Mouse (Mus musculus) erythroblast, embryonic 14.5 days (primary cell): Measurements from ENCODE around the gene Carmil2. TPM values are rescaled to one million over a fixed set of nuclear protein-coding genes. Genes with fewer than 3 reads are reported as not detected.

Source experiments
- H3K27me3 ChIP-seq: 2 replicates; pipeline ENCODE4 v1.6.1; 2012; ENCODE audit warnings: inconsistent platforms; ENCODE audit not compliant: control insufficient read depth
- H3K36me3 ChIP-seq: 2 replicates; pipeline ENCODE4 v1.6.1; 2012; ENCODE audit warnings: mild to moderate bottlenecking, inconsistent platforms; ENCODE audit not compliant: control insufficient read depth
- H3K4me1 ChIP-seq: 2 replicates; pipeline ENCODE4 v1.6.1; 2012; ENCODE audit warnings: inconsistent platforms; ENCODE audit not compliant: control insufficient read depth
- H3K4me3 ChIP-seq: replicated peaks from 2 replicates; pipeline ENCODE3; 2012; ENCODE audit warnings: moderate library complexity, mild to moderate bottlenecking, inconsistent platforms
- H3K9me3 ChIP-seq: 2 replicates; pipeline ENCODE4 v1.6.1; 2012; ENCODE audit warnings: low read length, inconsistent platforms, mixed read lengths; ENCODE audit not compliant: control insufficient read depth
- GATA1 ChIP-seq: IDR thresholded peaks from 2 replicates; pipeline ENCODE4 v1.6.1; 2012; ENCODE audit warnings: low read length, inconsistent platforms, mixed read lengths
- TAL1 ChIP-seq: IDR thresholded peaks from 3 replicates; pipeline ENCODE4 v1.6.1; 2012; ENCODE audit warnings: low read length, inconsistent platforms, mixed read lengths
- polyA plus RNA-seq: library from polyadenylated mRNA; stranded (reverse); fragments of >175 nt; gene quantifications from 2 replicates; pipeline ENCODE4 v1.2.3, GENCODE M21; 2012

The Carmil2 gene
- polyA plus RNA-seq, 1 experiment, result 4.2 TPM

DNA sequence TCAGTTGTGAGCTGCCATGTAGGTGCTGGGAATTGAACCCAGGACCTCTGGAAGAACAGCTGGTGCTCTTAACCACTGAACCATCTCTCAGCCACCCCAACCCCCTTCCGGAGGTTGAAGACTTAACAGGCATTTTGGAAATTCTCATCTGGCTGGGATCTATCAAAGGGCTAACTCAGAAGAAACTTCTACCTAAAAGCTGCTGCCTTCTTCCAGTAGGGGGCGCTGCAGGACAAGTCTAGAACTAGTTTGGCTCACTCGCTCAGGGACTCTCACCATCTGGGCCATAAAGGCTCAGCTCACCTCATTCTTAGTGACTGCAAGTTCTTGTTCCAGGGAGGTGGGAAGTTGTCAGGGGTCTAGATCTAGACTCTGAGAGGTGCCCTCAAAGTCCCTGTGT lies 28.1 kb downstream of the Carmil2 start:
- H3K4me3 ChIP-seq, result no peak overlapping the region
- H3K36me3 ChIP-seq, result no peaks in the 10 kb centered on the region
- H3K27me3 ChIP-seq, result no peaks in the 10 kb centered on the region
- TF ChIP-seq GATA1 (no peak), TAL1 (no peak)
- peaks cover 7% of the 10 kb centered on the region; the same call in 1 of the 2 replicates for H3K4me1 ChIP-seq
- no peaks in the 10 kb centered on the region for H3K9me3 ChIP-seq

DNA sequence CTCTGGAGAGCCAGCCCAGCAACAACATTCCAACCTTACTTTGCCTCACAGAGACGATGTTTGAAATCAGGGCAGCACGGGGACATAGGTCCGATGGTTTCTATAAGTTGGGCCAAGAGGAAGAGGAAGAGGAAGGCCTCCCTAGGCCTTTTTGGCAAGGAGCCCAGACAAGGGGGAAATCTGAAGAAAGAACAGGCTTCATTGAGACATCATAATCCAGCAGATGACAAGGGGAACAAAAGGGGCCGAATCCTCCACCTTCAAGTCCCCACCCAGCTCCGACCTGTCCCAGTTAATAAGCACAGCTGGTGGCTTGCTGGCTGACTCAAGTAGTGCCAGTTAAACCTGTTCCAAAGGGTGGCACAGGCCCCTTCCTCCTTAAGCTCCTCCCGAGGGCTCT lies 29.0 kb downstream of the Carmil2 start:
- no peaks in the 10 kb centered on the region for H3K9me3 ChIP-seq
- TF ChIP-seq GATA1 (no peak), TAL1 (no peak)
- H3K4me1 ChIP-seq, result peaks cover 7% of the 10 kb centered on the region; the same call in 1 of the 2 replicates
- H3K36me3 ChIP-seq, result no peaks in the 10 kb centered on the region
- no peak overlapping the region for H3K4me3 ChIP-seq
- H3K27me3 ChIP-seq, result no peaks in the 10 kb centered on the region

DNA sequence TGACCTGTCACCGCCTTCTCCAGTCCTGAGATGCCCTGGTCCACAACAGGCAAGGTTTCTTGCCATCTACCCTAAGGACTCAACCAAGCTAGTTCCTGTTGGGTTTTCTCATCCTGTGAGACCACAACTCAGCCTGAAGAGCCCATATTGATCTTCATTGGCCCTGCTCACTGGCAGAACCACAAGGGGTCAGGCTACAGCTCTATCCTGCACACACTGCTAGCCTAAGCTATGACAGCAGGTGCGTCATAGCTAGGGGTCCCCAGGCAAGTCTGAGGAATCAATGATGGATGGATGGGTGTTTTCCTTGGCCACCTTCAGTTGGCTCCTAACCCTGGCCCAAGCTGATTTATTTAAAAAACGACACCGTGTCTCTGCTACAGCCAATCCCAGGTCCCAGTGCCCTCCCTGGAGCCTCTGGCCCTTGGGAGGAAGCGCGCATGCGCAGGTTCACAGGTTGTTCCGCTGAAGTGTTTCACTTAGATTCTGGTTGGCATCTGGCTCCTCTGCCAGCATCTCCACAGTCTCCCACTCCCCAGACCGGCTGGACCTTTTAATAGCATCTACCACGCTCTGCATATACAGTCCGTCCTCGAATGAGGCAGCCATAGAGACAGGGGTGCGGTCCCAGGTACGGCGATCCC lies 30.4 kb downstream of the Carmil2 start:
- Histone ChIP-seq H3K4me3 (no peak overlapping the region), H3K27me3 (no peaks in the 10 kb centered on the region), H3K36me3 (no peaks in the 10 kb centered on the region), H3K4me1 (peaks cover 7% of the 10 kb centered on the region; the same call in 1 of the 2 replicates), H3K9me3 (no peaks in the 10 kb centered on the region)
- TF ChIP-seq TAL1 (no peak), GATA1 (no peak)

DNA sequence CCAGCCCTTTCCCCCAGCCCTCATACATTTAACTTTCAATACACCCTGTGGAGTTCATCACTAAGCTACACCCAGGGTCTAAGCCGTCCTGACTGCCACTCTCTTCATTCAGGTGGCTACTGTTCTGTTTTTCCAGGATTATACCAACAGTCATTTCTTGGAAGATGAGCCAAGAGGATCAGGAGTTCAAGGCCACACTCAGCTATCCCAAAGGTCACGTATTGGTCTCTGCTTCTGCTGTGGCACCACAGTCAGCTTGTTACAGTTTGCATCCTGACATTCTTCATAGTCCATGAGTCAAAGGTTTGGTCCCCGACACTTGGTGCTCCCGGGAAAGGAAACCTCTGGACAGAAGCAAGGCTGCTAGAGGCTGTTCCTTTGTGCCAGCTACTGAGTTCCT lies 33.6 kb downstream of the Carmil2 start:
- no peak for TF ChIP-seq GATA1
- TF ChIP-seq TAL1, result no peak
- Histone ChIP-seq H3K9me3 (no peaks in the 10 kb centered on the region), H3K4me1 (peaks cover 3% of the 10 kb centered on the region; the same call in 1 of the 2 replicates), H3K27me3 (no peaks in the 10 kb centered on the region), H3K36me3 (no peaks in the 10 kb centered on the region), H3K4me3 (no peak overlapping the region)

DNA sequence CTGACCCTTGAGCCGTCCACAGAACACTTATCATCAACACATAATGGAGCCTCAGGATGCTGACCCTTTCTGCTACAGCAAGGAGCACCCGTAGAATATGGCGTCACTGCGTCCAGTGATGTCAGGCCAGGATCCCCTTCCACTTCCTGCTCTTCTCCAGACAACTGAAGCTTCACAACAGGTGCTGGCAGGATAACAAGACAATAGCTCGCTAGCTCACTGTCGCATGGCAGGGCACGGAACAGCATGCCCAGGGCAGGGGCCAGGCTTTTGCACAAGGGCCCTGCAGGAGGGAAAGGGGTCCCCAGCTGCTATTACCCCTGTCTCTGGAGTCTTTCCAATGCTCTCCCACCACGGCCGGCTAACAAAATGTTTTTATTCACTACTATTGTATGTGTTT lies 36.8 kb downstream of the Carmil2 start:
- peaks cover 2% of the 10 kb centered on the region; the same call in 1 of the 2 replicates for H3K27me3 ChIP-seq
- H3K4me3 ChIP-seq, result no peak overlapping the region
- no peaks in the 10 kb centered on the region for H3K9me3 ChIP-seq
- peaks cover 2% of the 10 kb centered on the region; the same call in 1 of the 2 replicates for H3K36me3 ChIP-seq
- H3K4me1 ChIP-seq, result peaks cover 9% of the 10 kb centered on the region
- TF ChIP-seq GATA1, result no peak
- TF ChIP-seq TAL1, result no peak

DNA sequence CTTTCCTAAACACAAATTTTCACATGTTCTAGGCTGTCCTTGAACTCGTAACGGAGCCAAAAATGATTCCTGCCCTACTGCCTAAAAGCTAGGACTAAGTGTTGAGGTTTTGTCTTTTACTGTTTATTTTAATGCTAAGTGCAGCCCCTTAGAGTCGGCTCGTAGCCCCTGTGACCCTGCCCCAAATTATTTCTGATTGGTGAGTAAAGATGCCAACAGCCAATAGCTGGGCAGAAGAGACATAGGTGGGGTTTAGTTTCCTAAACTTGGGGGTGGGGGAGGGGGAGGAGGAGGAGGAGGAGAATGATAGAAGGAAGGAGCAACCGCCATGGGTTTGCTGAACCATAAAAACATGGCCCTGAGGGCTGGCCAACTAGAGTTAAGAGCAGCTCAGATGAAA lies 39.7 kb downstream of the Carmil2 start:
- Histone ChIP-seq H3K9me3 (no peaks in the 10 kb centered on the region), H3K4me1 (peaks cover 6% of the 10 kb centered on the region), H3K27me3 (peaks cover 2% of the 10 kb centered on the region; the same call in 1 of the 2 replicates)

DNA sequence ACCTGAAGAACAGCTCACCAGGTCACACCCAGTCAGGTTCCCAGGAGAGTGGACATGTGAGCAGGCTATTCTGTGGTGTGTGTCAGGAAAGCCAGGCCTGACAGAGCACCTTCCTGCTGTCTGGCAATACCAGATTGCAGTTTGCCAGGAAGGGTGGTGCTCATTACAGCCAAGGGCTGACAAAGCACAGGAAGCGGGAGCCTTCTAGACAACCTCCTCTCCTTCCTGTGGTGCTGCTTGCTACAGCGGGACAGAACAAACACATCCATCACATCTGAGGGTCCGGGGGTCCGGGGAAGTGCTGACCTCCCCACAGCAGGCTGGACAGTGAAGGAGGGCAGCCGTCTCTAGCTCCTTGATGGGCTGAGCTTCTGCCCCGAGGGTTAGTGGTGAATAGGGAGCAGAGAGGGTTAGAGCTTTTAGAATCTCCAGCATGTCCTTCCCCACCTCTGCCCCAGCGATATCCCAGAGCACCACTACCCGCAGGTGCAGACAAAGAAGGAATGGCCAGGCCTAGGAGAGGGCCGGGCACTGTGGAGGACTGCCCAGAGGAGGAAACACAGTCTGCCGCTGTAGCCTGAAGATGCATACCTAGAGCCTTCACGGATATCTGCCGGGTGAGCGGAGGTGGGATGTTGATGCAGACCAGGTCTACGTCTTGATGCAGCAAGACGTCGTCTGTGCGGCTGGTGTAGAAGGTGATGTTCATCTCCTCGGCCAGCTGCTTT lies 41.5 kb downstream of the Carmil2 start:
- Histone ChIP-seq H3K4me1 (peaks cover 14% of the 10 kb centered on the region), H3K36me3 (peaks cover 2% of the 10 kb centered on the region; the same call in 1 of the 2 replicates), H3K4me3 (no peak overlapping the region), H3K27me3 (peaks cover 2% of the 10 kb centered on the region; the same call in 1 of the 2 replicates), H3K9me3 (no peaks in the 10 kb centered on the region)
- no peak for TF ChIP-seq GATA1

More for the DNA sequence above, 39.7 kb downstream of the Carmil2 start:
- TF ChIP-seq TAL1 (no peak), GATA1 (no peak)
- H3K4me3 ChIP-seq, result no peak overlapping the region
- peaks cover 2% of the 10 kb centered on the region; the same call in 1 of the 2 replicates for H3K36me3 ChIP-seq

DNA sequence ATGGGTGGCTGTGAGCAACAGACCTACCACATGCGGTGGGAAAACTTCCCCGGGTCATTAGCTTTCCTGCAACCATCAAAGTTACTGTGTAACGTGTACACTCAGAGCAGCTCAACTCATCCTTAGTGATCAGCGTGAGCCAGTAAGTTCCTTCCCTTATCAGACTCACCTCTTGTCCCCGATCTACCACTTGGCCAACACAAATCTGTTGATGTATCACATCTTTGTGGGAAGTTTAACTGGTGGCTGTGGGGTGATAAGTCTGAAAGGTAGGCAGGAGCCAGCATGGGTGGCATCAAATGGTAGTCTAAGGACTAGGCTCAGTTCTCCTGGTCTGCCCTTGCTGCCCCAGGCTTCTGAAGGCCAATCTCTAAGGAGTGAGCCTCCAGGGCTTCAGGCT lies 46.1 kb downstream of the Carmil2 start:
- TF ChIP-seq GATA1, result no peak
- no peak for TF ChIP-seq TAL1
- Histone ChIP-seq H3K9me3 (no peaks in the 10 kb centered on the region), H3K4me3 (no peak overlapping the region), H3K27me3 (peaks cover 4% of the 10 kb centered on the region; the same call in 1 of the 2 replicates), H3K36me3 (peaks cover 2% of the 10 kb centered on the region; the same call in 1 of the 2 replicates), H3K4me1 (peaks cover 16% of the 10 kb centered on the region)

DNA sequence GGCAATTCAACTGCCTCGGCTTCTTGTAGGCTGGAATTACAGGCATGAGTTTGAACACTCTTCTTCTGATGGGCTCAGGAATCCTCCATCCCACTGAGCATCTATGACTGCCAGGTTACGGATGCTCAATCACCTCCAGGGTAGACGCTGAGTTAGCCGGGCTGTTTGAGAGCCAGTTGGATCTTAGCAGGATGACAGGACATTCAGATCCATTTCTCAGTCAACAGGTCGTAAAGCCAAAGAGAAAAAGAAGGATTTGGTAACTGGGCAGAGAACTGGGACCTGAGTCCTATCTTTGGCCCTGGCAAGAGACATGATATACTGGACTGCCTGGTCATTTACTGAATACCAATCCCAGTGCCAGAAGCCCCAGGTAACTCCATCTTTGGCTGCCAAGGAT lies 53.1 kb downstream of the Carmil2 start:
- Histone ChIP-seq H3K4me1 (peaks cover 7% of the 10 kb centered on the region), H3K36me3 (no peaks in the 10 kb centered on the region), H3K9me3 (no peaks in the 10 kb centered on the region), H3K27me3 (0 out of 2 replicates have a peak, but pooled peaks cover 2% of the 10 kb centered on the region), H3K4me3 (no peak overlapping the region)
- TF ChIP-seq GATA1 (no peak), TAL1 (no peak)
